Mouse (Mus musculus) embryonic facial prominence, embryonic 14.5 days (tissue): ENCODE data around the gene Clstn3. TPM values are rescaled to one million over a fixed set of nuclear protein-coding genes. Genes with fewer than 3 reads are reported as not detected.
"Not testable (repeated sequence)": the region's sequence is repeated elsewhere in the genome, so short reads cannot be mapped to it uniquely, and the experiment has no call there.

Experiments
- ATAC-seq: fragments of 200-750 bp; cut with Nextera tagmentation; 2 replicates; pipeline ENCODE4 v1.8.0; 2017; ENCODE audit warnings: low read depth, moderate number of reproducible peaks, moderate TSS enrichment
- DNase-seq: peaks from one replicate; pipeline ENCODE4 v3.0.0-alpha.2; 2015; ENCODE audit warnings: low spot score
- H3K27ac ChIP-seq: fragments of 300-500 bp; sonication (generic); replicated peaks from 2 replicates; pipeline ENCODE4 v1.5.1; 2014; ENCODE audit warnings: low read depth, mild to moderate bottlenecking, low read length, moderate library complexity
- H3K27me3 ChIP-seq: fragments of 300-500 bp; sonication (generic); replicated peaks from 2 replicates; pipeline ENCODE4 v1.6.1; 2014; ENCODE audit warnings: low read length; ENCODE audit not compliant: control insufficient read depth, insufficient read depth
- H3K36me3 ChIP-seq: fragments of 300-500 bp; sonication (generic); 2 replicates; pipeline ENCODE4 v1.6.1; 2014; ENCODE audit warnings: low read length, mixed read lengths; ENCODE audit not compliant: control insufficient read depth, insufficient read depth
- H3K4me1 ChIP-seq: fragments of 300-500 bp; sonication (generic); 2 replicates; pipeline ENCODE4 v1.6.1; 2014; ENCODE audit warnings: antibody characterized with exemption, low read length; ENCODE audit not compliant: control insufficient read depth, insufficient read depth
- H3K4me2 ChIP-seq: fragments of 300-500 bp; sonication (generic); 2 replicates; pipeline ENCODE4 v1.6.1; 2014; ENCODE audit warnings: low read depth, mild to moderate bottlenecking, low read length, moderate library complexity, mixed read lengths
- H3K4me3 ChIP-seq: fragments of 300-500 bp; sonication (generic); 2 replicates; pipeline ENCODE4 v1.5.1; 2014; ENCODE audit warnings: low read depth, mild to moderate bottlenecking, low read length
- H3K9ac ChIP-seq: fragments of 300-500 bp; sonication (generic); 2 replicates; pipeline ENCODE4 v1.6.1; 2014; ENCODE audit warnings: low read depth, mild to moderate bottlenecking, low read length, moderate library complexity, mixed read lengths
- H3K9me3 ChIP-seq: fragments of 300-500 bp; sonication (generic); 2 replicates; pipeline ENCODE4 v1.6.1; 2016; ENCODE audit warnings: low read length; ENCODE audit not compliant: control insufficient read depth
- WGBS: fragments of 180-500 bp; shearing (Covaris S2); extraction: QIAGEN DNeasy Blood & Tissue Kit; methylation state at CpG from one replicate; pipeline ENCODE4 v1.1.7; 2014; 5-methylcytosine and 5-hydroxymethylcytosine counted together
- polyA plus RNA-seq: library from polyadenylated mRNA; unstranded; fragments of >200 nt; fragmentation: Nextera tagmentation; extraction: Ambion mirVana; gene quantifications from 2 replicates; pipeline ENCODE4 v1.2.1, GENCODE M21; 2014

The Clstn3 gene
- polyA plus RNA-seq, 1 experiment from 2014 or later = 7.7 TPM

- Histone ChIP-seq H3K9me3 (no peaks in the 10 kb centered on the region), H3K27me3 (no peaks in the 10 kb centered on the region), H3K4me2 (no peak overlapping the region), H3K27ac (no peak overlapping the region), H3K4me3 (no peak overlapping the region), H3K36me3 (peaks cover 82% of the 10 kb centered on the region), H3K4me1 (no peaks in the 10 kb centered on the region), H3K9ac (no peak overlapping the region)
- ATAC-seq (peak; percentile 13; the same call in 1 of the 2 replicates), DNase-seq (no peak)
Observed at GRCm38 (mm10) chr6:124407180-124407579, 57.4 kb downstream of the Clstn3 start.

- no peaks in the 10 kb centered on the region for H3K9me3 ChIP-seq
- WGBS = 94% methylated on average over 10 of the region's 10 CpGs
- DNase-seq = no peak
- H3K4me3 ChIP-seq = no peak overlapping the region
- no peak overlapping the region for H3K27ac ChIP-seq
- no peak for ATAC-seq
- no peak overlapping the region for H3K4me2 ChIP-seq
- H3K36me3 ChIP-seq = peaks cover 80% of the 10 kb centered on the region
- no peaks in the 10 kb centered on the region for H3K27me3 ChIP-seq
- no peak overlapping the region for H3K9ac ChIP-seq
- no peaks in the 10 kb centered on the region for H3K4me1 ChIP-seq
Observed at GRCm38 (mm10) chr6:124406326-124406725, 58.3 kb downstream of the Clstn3 start.

- no peaks in the 10 kb centered on the region for H3K9me3 ChIP-seq
- no peak overlapping the region for H3K9ac ChIP-seq
- H3K27ac ChIP-seq = no peak overlapping the region
- no peaks in the 10 kb centered on the region for H3K4me1 ChIP-seq
- H3K27me3 ChIP-seq = no peaks in the 10 kb centered on the region
- H3K4me2 ChIP-seq = no peak overlapping the region
- no peak for DNase-seq
- H3K36me3 ChIP-seq = peaks cover 84% of the 10 kb centered on the region
- 89% methylated on average over 6 of the region's 6 CpGs for WGBS
- H3K4me3 ChIP-seq = no peak overlapping the region
- ATAC-seq = no peak
Observed at GRCm38 (mm10) chr6:124399738-124400137, 64.9 kb downstream of the Clstn3 start.

GRCm38 (mm10) chr6:124394991-124395390 is 69.6 kb downstream of the Clstn3 start:
- H3K27me3 ChIP-seq, H3K9me3 ChIP-seq, H3K4me2 ChIP-seq, H3K9ac ChIP-seq, DNase-seq, ATAC-seq, H3K27ac ChIP-seq, H3K4me1 ChIP-seq, H3K4me3 ChIP-seq: not testable (repeated sequence)
- peaks cover 40% of the 10 kb centered on the region for H3K36me3 ChIP-seq
- 95% methylated on average over 3 of the region's 3 CpGs for WGBS

Other genes starting within 250 kb of the Clstn3 start
- not detected in 2 replicates for gene Vmn2r27, start 232.9 kb downstream of the Clstn3 start, polyA plus RNA-seq
- 0.35 and 0.75 TPM in 2 replicates for gene Cd163, start 160.1 kb downstream of the Clstn3 start, polyA plus RNA-seq
- gene Pex5, start 49.7 kb downstream of the Clstn3 start, polyA plus RNA-seq = 38.6 and 43.6 TPM in 2 replicates
- gene C1rl, start 28.3 kb upstream of the Clstn3 start, polyA plus RNA-seq = 0.31 and 0.39 TPM in 2 replicates
- gene C1ra, start 47.6 kb upstream of the Clstn3 start, polyA plus RNA-seq = 2.8 and 3.4 TPM in 2 replicates
- 5.4 and 7.4 TPM in 2 replicates for gene C1s1, start 77.6 kb upstream of the Clstn3 start, polyA plus RNA-seq
- 0.10 TPM in 1 of 2 replicates, not detected in the other for gene C1rb, start 105.5 kb upstream of the Clstn3 start, polyA plus RNA-seq
- 0.11 and 0.22 TPM in 2 replicates for gene C1s2, start 171.3 kb upstream of the Clstn3 start, polyA plus RNA-seq
- 46.2 and 48.1 TPM in 2 replicates for gene Lpcat3, start 198.2 kb upstream of the Clstn3 start, polyA plus RNA-seq
- 172 and 175 TPM in 2 replicates for gene Emg1, start 247.4 kb upstream of the Clstn3 start, polyA plus RNA-seq
- gene Phb2, start 247.5 kb upstream of the Clstn3 start, polyA plus RNA-seq = 286 and 299 TPM in 2 replicates